Mouse (Mus musculus): ENCODE data around the gene Camta1.

Gene Camta1

DNA sequence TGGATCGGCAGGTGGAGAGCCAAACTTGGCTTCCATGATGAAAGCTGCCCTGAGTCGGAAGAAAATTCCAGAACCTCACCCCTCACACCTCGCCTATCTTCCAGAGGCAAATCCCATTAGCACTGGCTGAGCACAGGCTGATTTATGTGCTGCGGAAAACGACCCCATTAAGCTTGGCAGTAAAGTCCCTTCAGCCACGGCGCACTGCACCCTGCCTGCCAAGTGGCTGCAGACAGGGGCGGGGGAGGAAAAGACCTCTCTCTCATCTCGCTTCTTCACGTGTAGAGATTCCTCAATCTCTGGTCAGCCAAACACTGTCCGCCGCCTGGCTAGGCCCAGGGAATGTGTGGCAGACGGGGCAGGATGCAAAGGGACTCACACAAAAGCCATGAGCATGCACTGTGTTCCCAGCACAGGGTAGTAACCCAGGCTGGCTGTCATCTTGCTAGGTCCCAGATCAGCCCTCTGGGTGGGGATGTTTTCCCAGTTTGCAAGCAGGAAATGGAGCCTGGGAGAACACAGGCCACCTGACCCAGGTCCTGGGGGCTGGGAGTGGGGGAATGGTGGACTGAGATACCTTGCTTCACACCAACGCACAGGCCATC lies 494.6 kb downstream of the Camta1 start:
- DNase-seq = no peak

DNA sequence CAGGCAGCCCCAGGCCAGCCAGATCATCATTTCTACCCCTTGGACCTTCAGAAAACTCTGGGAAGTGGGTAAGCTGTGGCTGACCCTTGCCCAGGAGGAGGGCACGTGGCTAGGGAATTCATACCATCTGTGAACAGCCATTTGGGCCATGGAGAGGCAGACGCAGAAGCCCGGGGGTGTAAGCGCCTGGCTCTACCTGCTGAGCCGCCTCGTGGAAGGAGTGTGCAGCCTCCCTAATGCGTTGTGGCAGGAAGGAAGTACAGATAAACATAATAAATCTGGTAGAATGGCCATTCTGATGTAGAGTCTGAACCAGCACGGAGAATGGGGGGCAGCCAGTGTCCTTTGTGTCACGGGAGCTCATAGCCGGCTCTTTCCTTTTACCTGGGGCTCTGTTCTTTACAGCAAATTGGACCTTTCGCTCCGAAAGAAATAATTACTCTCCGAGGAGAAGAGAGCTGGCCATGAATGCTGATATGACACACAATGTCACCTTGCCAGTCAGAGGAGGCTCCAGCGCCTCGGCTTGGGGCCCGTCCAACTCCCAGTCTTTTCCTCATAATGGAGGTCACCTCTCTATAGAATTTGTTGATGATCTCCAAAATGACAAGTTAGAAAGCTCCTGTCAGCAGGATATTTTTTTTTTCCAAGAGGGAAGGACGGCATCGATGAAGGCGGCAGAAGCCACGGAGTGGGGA lies 500.6 kb downstream of the Camta1 start:
- DNase-seq = no peak

DNA sequence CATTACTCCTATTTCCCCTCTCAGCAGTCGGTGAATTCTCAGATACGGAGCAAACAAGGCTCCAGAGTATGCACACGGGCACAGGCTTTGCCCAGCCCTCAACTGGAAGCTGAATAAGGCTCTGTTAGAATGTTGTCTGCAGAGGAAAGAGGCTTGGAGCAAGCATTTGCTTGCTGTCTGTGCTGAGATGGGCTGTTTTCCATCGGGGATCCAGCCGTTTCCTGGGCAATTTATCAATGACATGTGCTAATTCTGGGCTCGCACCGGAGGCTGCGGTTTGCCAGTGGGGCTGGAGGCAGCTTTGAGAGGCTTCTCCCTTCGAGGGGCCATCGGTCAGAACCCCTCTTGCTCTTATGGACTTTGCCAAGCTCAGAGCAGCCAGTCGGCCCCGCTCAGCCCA lies 506.2 kb downstream of the Camta1 start:
- no peak for DNase-seq

DNA sequence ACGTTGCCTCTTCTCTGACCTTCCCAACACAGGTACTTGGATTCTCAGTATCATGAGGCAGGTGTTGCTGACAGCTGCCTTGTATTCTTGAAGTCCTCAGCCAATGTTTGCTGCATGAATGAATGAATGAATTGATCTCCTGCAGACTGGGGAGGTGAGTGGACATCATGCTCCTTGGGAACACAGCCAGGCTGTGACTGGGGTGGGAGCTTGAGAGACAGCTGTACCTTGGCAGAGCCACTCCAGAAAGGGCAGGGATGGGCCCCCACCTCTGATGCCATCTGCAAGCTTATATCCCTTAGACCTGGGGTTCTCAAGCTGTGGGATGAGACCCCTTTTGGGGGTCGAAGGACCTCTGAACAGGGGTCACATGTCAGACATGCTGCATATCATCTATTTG lies 508.9 kb downstream of the Camta1 start:
- no peak for DNase-seq

DNA sequence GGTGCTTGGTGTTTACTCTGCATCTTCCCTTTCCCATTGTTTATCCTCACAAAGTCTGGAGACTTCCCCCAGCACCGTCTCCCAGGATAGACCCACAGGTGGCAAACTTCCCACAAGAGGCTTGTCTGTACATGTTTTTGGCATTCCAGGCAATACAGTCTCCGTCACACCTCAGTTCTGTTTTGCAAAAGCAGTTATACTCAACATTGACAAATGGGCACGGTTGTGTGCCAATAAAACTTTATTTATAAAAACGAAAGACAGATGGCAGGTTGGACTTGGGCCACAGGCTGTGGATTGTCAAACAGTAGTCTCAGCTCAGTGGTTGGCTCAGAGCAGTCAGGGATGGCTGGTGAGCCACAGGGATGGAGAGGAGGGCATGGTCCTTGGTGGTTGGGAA lies 509.4 kb downstream of the Camta1 start:
- DNase-seq = peak; percentile 24

DNA sequence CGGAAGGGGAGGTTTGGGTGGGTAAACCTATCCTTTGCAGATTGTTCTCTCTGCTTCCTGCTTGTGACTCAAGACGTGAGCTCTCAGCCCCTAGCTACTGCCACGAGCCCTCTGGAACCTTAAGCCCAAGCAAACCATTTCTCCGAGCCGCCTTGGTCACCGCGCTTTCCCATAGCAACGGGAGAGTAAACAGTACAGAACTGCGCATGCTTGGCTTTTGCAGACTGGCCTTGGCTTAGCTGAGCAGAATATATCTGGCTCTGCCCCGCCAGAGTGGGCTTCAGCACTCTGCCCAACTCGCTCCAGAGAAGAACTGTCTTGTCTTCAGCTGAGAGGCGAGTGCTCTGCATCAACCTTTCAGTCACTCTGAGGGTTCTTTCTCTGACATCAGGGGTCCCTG lies 509.9 kb downstream of the Camta1 start:
- DNase-seq = no peak

DNA sequence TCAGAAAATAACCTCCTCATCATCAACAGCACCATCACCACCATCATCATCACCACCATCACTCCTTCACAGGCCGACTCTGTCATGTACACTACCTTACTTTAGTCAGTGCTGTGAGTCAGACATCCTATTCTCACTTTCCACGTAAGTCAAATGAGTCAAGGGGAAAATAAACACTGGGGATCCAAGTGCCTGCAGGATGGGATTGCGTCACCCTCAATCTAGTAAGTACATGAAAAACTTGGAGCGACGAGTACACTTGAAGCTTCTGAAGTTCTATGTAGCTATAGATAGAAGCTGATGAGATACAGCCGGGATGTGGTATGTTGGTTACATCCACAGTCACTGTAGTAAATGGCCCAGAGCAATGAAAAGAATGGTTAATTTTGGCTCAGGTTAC lies 514.1 kb downstream of the Camta1 start:
- no peak for DNase-seq

DNA sequence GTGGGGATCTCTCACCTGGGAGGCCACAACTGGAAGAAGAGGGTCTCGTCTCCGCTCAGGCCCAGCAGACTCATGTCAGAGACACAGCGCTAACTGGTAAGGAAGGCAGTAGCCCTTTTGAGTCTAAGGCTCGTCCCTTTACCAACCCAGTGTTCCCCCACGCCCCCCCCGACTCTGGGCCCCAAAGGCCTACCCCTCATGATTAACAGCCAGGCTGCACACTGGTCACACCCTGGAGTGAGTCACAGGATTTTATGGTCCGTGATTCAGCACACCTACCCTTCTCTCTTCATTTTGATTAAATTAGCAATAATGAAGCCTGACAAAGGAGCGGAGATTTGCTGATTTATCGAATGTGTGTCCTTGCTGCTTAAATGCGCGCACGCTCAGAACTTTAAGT lies 515.0 kb downstream of the Camta1 start:
- DNase-seq = no peak

DNA sequence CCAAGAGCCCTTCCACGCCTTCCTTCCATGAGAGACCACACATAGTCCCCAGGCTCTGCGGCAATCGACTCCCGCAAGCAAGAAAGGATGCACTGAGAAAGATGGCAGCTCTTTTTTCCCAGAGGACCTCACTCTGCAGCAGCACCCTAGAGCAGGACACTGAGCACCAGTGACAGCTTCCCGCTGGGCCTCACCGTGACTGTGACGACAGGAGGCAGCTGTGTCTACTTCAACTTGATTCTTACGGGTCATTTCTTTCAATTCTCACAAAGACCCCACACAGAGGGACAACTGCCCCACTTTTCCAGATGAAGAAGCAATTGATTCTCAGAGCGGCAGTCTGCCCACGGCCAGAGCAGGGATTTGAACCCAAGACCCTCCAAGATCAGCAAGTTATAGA lies 516.9 kb downstream of the Camta1 start:
- DNase-seq = no peak

DNA sequence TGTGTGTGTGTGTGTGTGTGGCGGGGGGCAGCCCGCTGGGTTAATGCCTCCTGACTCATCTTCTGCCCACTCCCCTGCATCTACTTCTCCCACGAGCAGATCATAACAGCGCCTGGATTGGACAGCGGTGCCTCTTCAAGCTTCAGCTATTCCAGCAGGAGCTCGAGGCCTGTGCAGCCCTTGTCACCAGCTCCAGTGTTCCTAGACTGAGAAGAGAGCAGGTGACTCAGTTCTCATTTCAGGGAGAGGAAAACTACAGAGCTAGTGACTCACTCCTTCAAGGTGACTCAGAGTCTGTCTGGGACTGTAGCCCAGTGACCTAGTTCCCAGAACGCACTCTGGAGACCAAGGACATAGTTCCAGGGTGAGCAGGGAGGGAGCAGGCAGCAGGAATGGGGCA lies 522.3 kb downstream of the Camta1 start:
- peak; percentile 33 for DNase-seq

DNA sequence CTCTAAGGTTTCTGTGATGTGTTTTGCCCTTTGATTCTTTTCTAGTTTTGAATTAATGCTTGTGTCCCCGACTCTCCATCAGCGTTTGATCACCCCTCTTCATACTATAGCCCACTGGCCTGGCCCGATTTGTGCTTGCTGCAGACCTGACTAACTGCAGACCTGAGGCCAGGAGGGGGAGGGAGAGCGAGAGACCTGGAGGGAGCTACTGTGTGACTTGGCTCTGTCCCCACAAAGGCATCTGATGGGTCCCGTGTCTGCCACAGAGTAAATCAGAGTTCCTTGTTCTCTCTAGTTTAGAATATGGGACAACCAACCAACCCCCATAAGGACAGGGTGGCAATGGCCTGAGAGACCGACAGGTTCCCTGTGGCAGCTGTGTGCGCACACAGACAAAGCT lies 522.7 kb downstream of the Camta1 start:
- DNase-seq = no peak

DNA sequence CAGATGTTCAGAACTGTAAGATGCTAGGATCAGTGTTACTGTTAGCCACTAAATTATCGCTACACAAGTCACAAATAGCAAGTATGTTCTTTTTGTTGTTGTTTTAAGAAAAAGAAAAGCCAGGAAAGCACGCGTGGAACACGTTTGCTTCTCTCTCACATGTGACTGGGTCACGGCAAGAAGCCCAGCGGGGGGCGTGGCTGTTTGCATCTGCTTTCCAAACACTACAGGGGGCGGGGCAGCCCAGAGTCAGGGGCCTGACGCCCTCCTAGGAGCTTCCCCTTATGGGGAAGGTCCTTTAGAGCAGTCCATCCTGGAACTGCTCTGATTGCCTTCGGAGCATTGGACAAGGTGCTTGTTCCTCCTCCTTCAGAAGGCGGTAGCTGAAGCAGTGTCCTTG lies 524.1 kb downstream of the Camta1 start:
- no peak for DNase-seq

DNA sequence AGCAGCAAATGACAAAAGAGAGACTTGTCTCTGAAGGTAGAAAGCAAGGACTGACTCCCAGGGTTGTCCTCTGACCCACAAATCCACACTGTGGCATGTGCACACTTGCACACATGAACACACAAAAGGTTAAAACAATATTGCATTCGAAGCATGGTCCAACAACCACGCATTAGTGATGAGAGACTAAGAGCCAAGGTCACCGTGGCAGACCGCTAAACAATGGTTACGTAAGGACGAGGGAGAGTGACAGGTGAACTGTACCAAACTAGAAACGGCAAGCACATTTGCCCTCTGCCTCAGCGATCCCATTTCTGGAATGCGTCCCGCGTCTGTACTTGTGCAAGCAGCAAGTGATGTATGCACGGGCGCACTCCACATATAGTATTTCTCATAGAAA lies 525.3 kb downstream of the Camta1 start:
- DNase-seq = no peak

DNA sequence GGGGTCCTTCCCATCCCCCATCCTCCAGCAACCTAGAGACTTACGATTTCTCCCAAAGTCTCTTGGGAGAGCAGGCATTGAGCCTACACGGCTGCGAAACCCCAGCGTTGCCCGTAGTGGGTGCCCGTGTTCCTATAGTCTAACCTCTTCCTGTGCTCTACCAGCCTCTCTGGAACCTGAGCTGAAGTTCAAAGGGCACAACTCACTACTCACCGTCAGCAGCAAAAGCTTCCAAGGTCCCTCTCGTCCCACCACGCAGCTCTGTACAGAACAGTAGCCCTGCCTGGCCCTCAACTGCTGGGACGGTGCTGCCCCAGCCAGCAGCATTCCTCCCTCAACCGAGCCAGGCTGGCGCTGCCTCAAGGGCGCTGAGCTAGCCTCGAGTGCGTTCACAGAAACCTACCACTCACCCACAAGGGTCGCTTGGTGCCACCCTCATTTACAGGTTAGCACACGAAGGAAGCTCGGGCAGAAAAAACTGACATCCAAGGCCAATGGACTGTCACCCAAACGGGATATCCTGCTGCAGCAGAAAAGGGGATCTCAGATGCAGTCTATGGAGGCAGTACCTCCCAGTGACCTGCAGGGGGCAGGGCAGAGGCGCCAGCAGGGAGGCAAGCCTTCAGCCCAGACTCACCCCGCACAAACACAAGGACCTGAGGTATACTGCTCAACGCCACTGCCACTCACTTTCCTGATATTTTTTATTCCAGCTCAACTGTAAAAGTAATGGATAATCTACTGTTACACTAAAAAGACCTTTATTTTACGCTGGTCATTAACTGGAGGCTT lies 526.5 kb downstream of the Camta1 start:
- peak; percentile 32 for DNase-seq

DNA sequence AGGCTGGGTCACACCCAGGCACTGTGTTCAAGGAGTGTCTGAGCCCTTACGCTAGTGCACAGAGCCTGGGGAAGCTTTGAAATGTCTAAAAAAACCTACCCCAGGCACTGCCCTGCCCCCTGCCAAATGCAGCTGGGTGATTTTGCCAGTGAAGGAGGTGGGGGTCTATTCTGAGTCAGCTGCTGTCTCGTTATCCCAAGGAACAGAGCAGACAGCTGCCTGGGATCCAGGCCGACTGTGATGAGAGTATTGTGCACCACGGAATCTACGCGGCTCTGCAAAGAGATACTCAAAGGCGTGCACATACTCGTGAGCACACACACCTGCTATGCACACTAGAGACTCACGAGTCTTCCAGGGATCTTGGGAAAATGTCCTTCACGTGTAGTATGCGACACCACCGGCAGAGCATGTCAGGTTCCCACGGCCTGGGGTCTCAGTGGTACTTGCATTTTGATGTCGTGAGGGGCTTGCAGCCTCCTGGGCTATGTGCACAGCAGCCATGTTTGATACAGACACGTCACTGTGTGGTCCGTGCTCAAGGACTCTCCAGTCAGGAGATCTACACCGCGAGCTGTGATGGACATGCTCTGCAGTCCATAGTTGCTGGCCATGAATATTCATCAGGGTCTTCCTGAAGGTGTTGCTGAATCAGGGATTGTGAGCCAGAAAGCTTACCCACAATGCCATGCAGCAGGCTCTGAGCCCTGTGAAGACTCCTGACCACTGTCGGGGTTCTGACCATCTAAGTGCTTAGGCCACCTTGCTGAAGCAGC lies 529.4 kb downstream of the Camta1 start:
- no peak for DNase-seq

DNA sequence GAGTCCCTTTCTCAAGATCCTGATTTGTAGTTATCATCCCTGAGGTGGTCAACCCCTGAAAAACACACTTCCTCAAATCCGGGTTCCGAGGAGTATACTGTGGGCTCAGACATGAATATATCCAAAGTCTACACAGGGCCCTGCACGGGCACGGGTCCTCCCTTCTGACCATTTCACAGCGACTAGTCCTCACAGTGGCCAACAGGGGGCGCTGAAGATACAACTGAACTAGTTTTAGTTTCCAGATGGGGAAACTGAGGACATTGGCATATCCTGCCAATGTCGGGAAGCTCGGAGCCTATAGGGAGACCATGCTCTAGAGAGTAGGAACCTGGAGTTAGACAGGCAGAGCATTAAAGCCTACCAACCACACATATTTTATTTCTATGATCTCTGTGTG lies 530.7 kb downstream of the Camta1 start:
- DNase-seq = no peak

DNA sequence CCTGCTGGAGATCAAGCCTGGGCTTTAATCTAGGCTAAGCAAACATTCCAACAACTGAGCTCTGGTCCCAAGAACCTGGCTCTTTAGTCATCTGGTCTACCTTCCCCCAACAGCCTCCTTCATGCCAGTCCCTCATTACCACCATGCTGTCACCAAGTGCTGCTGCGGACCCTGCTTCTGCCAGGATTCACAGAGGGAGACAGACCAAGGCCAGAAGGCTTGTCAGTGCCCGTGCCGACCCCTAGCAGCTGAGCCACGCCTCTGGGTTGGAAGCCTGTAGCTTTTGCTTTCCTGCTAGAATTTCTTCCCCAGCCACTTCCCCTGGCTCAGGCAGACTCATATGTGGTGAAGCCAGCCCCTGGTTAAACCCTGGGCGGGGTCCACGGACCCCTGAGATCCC lies 533.6 kb downstream of the Camta1 start:
- DNase-seq = no peak

DNA sequence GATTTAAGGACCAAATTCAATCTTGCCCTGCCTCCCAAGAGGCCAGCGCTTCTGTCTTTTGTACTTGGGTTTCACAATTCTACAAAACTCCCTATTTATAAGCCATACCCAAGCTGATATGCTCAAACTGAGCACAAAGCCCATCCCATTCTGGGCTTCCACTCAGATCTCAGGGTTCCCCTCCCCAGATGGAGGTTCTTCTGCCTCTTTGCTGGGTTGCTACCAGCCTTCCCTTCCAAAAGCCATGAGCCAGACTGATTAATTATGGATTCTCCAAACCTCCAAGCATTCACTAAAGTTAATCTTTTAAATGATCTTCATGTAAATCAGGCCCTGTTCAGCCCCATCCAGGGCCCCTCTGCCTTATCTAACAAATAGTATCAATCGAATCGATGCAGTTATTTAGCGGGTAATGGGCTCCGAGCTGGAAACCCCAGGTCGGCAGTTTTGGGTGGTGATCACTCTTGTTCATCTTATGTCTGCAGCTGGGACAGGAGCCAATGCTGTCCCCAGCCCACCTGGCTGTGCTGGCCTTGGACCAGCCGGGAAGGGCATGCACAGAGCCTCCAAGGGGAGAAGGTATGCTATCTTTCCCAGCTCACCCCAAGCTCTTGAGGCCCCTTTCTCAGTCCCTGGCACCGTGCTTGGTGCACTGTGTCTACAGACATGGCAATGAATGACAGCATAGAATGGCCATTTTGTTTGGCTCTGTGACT lies 534.5 kb downstream of the Camta1 start:
- peak; percentile 35 for DNase-seq

DNA sequence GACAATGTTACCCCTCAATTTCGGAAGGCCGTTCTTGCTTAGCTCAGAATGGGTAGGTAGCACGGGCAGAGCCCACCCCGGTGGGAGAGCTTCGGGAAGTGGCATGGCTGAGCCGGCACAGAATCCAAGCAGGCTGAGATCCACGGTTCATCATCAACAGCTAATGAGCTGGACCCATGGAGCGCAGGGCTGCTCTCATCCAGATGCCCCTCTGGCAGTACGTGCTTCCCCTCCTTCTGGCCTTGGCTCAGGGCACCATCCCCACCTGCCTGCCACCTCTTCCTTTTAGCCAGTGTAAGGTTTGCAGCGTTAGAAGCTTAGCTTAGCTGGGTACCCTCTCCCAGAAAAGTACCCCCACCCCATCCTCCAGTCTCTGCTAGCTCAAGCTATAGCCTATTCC lies 545.2 kb downstream of the Camta1 start:
- DNase-seq = no peak

DNA sequence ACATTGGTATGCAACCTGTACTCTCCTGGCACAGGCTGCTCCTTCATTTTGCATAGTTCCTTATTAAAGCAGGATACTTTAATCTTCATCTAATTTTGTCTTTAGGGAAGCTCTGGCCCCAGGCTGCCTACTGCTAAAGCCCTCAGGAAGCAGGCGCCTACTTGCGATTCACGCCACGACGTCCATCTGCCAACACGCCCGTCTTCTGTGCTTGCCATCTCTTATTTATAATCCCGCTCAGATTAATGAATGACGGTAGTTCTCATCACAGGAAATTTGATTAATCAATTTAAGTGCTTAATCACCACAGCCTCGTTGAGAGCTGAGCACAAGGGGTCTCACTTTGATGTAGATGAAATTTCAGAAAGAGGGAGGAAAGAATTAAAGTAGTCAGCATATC lies 546.0 kb downstream of the Camta1 start:
- no peak for DNase-seq

DNA sequence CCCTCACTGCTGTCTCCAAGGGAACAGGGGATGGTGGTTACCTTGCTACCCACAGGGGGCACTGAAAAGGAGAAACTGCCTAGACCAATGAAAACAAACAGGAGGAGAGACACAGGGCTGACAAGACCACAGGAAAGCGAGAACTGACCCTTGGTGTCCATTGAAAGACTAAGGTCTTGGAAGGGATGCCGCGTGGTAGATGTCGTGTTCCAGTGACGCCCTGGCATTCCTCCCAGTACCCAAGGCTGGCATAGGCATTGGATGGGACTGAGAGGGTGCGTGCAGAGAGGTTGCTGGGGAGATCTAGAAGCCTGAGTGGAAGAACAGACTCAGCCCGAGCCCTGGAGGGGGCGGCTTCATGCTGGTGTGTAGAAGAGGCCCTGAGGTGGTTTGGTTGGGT lies 550.9 kb downstream of the Camta1 start:
- DNase-seq = no peak

DNA sequence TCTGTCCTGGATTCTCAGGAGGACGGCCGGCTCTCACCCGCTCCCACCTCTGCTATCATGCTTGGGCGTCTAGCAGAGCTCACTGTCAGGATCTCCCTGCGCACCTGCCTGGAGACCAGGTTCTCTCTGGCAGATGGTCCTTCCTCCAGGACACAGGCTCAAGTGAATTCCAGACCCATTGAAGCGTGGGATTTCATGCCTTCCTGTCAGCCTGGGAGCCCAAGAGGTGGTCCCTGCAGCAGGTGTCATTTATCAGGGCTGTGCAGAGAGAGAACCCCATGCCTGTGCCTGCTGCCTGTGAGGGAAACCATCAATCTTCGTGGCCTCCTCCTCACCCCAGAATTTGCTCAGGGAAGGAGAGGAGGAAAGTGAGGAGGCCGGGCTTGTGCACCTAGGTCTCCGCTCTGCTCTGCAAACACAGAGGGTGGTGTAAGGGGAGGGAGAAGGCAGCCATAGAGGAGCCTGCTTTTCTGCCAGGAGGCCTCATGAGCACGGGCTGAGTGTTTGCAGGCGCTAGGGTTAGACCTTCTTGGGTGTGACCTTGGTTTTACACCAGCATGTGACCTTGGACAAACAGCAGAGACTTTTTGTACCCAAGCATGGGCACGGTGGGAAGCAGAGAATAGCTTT lies 551.5 kb downstream of the Camta1 start:
- no peak for DNase-seq

All from layer of hippocampus, adult 9-11 months (tissue).